Mouse (Mus musculus): ENCODE data around the gene Card19.

Card19 gene

DNA sequence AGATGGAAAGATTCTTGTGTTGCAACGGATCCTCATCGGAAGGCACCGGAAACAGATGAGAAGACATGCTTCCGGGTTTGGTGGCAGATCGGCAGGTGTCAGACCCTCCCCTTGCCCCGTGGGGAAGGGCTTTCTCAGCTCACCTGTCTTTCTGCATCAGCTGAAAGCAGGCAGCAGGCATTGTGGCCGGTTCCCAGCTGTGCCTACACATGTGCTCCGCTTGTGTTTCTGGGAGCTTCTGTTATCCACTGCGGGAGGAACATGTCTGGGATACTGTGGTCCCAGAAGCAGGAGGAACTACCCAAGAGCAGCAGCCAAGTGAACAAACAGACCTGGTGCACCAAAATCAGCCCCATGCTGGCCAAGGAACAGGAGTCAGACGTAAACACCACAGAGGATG is 40.3 kb downstream of the Card19 start:
- CTCF ChIA-PET = no interaction called here

DNA sequence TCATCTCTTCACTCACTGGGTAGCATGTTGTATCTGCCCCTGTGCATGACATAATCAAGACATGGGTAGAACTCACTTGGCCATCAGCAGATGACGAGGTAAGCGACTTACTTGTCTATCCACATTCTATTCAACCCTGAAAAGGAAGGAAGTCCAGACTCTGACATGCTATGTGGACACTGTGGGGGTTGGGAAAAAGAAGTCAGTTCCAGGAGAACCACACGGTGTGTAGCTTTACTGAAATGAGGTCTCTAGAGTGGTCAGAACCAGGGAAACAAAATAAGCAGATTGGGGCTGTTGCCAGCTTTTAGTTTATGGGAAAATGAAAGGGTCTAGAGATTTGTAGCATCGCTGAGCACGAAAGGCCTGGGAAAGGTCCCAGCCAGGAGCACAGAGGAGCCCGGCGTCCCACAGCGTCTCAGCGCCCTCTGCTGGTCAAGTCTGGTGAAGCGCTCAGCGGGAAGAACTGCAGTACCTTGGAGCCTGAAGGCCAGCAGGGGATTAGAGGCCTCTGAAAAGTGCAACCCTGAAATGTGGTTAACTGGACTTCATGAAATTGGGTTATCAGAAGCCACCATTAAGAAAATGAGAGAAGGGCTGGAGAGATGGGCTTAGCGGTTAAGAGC is 42.8 kb downstream of the Card19 start:
- CTCF ChIA-PET = interaction anchor here (0.6 to 1.0 kb wide), 3 partner anchors 17 to 254 kb away, joined by 3 to 15 read pairs (median 6); no protein-coding TSS in a partner anchor

DNA sequence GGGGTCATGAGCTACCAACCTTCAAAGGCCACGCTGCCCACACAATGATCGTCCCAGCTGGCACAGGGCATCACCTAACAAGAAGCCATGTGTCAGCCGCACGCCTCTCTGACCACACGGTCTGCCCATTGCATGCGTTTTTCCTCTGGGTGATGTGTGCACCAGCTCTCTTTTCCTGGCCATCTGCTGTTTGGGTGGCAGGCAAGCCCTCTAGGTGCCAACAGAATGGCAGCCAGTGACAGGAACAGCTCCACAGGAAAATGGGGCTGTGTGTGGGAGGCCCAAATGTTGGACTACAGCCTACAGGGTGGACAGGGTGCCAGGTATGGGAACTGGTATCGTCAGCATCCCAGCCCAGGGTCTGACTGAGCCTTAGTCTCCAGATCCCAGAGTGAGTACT is 43.5 kb downstream of the Card19 start:
- CTCF ChIA-PET = interaction anchor here (0.6 to 1.0 kb wide), 4 partner anchors 15 to 255 kb away, joined by 3 to 15 read pairs (median 5); no protein-coding TSS in a partner anchor

DNA sequence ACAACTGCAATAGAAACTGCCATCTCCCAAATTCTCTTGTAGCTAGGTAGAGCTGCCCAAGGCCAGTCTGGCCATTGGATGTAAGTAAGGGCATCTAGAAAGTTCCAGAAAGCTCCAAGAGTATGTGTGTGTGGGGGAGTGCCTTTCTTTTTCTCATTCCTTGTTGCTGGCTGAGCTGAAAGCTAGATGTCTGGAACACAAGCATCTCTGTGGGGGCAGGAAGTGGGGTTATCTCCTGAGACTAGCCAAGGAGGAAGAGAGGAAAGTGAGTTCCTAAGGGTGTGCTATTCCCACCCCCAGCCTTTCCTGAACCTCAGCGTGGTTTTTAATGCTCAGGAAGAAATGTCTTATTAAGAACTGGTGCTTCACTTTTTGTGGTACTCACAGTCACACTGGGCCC is 44.1 kb downstream of the Card19 start:
- CTCF ChIA-PET = interaction anchor here (0.6 kb wide), 1 partner anchor 14 kb away, joined by 4 read pairs; no protein-coding TSS in a partner anchor

DNA sequence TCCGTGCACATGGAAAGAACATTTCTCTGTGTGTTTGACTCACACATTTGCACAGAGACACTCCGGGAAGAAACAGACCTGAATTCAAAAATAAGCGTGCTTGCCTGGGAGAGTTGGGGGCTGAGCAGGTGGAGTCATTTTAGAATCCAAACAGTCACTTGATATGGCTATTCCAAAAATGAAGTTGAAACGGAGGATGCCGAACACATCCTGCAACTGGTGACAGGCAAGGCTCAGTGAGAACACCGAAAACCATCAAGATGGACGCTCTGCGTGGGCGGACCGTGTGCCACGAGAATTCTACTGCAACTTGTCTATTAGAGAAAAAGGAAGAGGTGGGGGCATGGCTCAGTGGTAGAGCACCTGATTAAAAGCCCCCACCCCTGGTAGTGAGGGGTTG is 45.2 kb downstream of the Card19 start:
- CTCF ChIA-PET = no interaction called here

DNA sequence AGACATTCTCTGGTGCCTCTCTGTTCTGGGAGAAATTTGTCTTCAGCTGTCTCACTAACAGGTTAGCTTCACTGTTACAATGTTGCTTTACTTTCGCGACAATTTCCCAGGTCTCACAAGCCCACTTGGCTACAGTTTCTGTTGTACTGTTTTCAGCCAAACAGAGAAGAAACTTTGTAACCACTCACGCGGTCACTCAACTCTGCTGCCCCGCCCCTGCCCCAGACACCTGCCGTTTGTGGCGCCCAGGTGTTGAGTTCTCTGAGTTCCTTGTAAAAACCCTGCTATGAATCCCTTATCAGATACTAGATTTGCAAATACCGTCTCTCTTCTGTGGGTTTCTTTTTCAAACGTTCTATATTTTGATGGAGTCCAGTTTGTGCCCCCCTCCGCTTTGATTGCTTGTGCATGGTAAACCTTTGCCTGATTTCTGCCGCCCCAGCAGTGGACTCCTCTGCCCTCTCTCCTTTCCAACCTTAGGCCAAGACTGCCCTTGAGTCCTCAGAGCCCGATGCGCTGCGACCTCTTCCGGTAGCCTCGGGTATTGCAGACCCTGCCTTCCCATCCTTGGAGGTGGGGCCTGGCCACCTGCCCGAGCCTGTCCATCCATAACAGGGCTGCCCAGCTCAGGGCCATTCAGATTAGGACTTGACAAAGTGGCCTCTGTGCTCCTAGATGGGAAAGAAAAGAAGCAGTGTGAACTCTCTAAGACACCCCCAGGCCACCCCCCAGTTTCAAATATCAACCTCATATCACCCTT is 46.2 kb downstream of the Card19 start:
- CTCF ChIA-PET = no interaction called here

DNA sequence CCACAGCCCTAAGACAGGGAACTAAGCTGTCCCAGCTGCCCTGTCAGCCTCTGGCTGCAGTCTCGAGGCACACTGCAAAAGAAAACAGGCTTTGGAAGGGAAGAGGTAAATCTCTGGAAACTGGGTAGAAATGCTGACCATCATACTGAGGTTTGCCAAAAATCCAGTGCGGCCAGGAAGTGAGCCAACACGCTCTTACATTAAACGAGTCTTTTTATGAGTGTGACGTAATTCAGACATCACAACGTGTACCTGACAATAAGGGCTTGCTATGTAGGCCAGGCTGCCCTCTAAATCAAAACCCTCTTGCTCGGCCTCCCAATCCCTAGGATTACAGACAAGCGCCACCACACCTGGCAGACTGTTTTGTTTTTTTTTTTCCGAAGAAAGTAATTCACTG is 48.8 kb downstream of the Card19 start:
- CTCF ChIA-PET = no interaction called here

DNA sequence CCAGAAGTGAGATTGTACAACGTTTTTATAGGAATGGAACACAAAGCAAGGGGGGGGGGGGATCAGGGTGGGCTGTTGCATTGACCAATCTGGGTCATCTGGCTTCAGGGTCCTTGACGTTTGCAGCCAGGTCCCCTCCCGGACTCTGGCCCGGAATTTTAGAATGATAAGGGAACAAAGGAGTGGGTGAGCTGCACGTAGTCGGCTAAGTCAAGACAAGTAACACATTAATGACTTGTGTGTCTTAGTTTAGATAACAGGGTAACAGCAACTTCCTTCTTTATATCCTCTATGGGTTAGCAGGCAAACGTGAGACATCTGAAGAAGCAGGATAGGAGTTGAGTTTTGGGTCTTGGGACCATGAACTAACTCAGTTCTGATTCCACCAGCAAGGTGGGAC is 52.2 kb downstream of the Card19 start:
- CTCF ChIA-PET = interaction anchor here (0.7 kb wide), 1 partner anchor 500 kb away, joined by 3 read pairs; no protein-coding TSS in a partner anchor

DNA sequence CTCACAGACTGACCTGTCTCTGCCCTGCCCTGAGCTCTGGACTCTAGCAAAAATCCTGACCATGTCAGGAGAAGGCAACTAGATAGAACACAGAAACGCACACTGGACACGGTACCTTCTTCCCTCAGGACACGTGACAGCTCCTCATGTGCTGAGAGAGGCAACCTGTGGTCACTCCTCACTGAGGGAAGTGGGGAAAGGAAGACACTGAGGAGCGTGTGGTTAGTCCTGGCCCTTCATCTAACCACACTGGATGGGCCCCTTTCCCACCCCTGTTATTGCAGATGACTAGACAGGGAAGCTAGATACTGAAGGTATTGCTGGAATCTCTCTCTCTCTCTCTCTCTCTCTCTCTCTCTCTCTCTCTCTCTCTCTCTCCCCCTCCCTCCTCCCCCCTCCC is 53.1 kb downstream of the Card19 start:
- CTCF ChIA-PET = no interaction called here

DNA sequence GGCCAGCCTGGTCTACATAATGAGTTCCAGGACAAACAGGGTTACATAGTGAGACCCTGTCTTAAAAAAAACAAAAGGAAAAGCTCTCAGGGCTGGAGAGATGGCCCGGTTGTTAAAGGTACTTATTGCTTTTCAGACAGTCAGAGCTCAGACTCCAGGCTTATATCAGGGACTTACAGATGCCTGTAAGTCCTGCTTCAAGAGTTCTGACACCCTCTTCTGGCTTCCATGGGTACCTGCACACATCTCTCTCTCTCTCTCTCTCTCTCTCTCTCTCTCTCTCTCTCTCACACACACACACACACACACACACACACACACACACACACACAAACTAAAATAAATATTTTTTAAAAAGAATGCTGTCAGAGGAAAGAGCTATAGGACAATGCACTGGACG is 54.6 kb downstream of the Card19 start:
- CTCF ChIA-PET = no interaction called here

DNA sequence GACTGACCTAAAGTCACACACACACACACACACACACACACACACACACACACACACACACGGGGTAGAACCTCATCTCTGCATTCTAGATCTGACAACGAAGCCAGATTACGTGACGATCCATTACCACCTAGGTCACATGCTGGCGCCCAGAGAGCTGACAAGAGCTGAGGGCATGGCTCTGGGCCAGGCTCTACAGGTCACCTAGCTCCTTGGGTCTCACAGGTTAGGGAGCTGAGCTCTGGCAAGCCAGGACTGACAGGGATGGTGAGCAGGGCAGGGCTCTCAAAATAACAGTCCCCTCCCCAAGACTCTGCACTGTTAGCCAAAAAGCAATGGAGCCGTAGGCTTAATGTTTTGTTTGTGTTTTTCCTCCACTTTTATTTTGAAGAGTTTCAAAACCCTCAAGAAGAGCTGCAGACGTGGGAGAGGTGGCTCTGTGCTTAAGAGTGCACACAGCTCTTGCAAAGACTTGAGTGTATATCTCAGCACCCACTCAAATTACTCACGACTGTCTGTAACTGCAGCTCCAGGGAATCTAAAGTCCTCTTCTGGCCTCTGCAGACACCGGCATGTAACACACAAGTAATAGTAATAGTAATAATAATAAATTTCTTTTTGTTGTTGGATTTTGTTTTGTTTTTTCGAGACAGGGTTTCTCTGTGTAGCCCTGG is 57.7 kb downstream of the Card19 start:
- CTCF ChIA-PET = interaction anchor here (0.6 kb wide), 1 partner anchor 14 kb away, joined by 4 read pairs; no protein-coding TSS in a partner anchor

DNA sequence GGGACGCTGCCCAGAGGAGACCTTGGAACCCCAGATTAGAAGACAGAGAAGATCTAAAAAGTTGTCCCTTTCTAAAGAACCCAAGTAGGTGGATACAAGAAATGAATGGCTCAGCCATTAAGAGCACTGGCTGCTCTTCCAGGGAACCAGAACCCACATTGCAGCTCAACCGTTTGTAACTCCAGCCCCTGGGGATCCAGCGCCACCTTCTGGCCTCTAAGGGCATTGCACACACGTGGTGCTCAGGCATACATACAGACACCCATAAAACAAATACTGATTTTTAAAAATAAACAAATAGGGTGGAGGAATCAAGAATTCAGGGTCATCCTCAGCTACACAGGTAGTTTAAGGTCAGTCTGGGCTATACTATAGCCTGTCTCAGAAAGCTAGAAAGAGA is 59.2 kb downstream of the Card19 start:
- CTCF ChIA-PET = interaction anchor here (0.9 kb wide), 1 partner anchor 16 kb away, joined by 6 read pairs; no protein-coding TSS in a partner anchor

DNA sequence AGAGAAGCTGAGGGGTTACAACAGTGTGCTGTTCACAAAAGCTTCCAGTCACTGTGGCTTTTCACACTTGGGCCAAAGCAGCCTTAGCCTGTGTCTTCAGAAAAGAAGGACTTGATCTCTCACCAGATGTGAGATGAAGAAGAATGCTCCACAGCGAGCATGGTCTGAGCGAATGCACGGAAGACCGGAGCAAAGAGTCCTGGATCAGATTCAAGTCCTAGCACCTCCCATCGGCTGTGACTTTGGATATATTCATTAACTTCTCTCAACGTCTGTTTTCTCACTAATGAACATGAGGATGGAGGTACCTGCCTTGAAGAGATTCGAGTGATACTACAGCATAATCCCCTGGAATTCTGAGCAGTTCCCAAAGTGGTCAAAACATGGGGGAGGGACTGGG is 61.2 kb downstream of the Card19 start:
- CTCF ChIA-PET = interaction anchor here (0.6 kb wide), 2 partner anchors 286 to 446 kb away, joined by 4 to 5 read pairs; no protein-coding TSS in a partner anchor

DNA sequence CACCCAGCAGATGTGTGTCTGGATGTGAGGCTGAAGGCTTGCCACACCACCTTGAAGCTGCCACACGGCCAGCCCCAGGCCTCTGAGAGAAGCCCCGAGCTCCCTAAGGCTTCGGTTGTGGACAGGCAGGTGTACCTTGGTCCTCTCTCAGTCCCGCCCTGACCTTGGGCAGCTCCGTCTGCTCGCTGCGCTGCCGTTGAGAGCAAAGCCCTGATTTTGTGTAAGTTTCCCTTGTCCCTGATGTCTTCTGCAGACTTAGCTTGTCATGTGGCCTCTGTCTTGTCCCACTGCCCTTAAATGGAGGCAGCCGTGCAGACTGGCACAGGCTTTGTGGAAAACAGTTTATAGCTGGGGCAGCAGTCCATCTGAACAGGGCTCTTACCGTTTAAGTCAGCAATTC is 61.8 kb downstream of the Card19 start:
- CTCF ChIA-PET = no interaction called here

Data from spleen, embryonic (tissue).